Mouse (Mus musculus): ENCODE measurements around the gene Pxn.
"Not testable (repeated sequence)": the region's sequence is repeated elsewhere in the genome, so short reads cannot be mapped to it uniquely, and the experiment has no call there.

The Pxn gene

GRCm38 (mm10) chr5:115509321-115509761 is 2.9 kb downstream of the Pxn start:
- DNase-seq (ENCODE audit: low spot score): no peak

GRCm38 (mm10) chr5:115509790-115510689 is 3.6 kb downstream of the Pxn start:
- DNase-seq (ENCODE audit: low spot score): no peak

- DNase-seq (ENCODE audit: low spot score): no peak
Measured at GRCm38 (mm10) chr5:115512375-115512774, 5.9 kb downstream of the Pxn start.

- DNase-seq (ENCODE audit: low spot score): no peak
Measured at GRCm38 (mm10) chr5:115513246-115513645, 6.8 kb downstream of the Pxn start.

GRCm38 (mm10) chr5:115513721-115514120 is 7.2 kb downstream of the Pxn start:
- no peak for DNase-seq (ENCODE audit: low spot score)

DNA sequence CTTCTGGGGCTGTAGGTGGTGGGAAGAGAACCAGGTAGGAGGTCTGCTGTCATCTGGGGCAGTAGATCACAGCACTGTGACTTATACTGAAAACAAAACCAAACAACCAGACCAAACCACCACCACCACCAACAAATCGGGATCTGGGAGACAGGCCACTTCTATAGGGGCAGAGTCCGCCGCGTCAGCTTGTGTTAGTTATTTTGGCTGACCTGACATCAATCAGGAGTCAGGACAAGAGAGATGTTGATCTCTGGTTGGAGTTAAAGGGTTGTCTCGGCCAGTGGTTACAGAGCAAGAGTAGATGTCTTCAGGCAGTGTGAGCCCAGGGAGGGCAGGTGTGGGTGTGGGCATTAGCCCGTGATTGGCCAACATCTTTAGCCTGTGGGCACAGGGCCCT is 7.9 kb downstream of the Pxn start:
- no peak for DNase-seq (ENCODE audit: low spot score)

DNA sequence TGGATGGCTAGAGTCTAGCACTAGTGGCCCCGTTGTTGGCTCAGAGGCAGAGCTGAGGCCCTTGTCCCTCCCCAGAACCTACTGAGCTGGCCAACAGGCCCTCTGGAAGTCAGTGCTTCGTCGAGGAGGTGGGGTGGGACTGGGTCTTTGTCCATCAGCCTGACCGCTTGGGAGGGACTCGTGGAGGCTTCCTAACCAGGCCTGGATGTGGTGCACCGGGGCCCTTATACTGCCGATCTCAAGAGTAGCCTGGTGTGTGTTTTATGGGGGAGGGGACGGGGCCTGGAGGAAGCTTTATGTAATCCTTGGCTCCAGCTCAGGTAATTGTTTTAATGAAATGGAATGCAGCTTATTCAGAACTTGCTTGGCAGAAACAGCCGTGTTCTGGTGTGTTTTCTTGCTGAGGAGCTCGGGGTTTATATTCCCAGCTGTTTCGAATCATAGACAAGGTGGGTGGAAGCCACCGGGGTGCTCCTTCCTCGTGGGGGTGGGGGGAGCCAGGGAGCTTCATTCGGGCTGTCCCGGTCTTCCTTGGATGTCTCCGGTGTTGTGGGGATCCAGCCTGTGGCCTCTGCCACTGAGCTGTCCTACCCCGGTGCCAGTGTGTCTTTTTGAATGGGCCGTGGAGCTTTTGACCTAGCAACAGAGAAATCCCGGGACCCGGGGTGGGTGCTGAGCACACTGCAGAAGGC is 8.6 kb downstream of the Pxn start:
- peak; percentile 59 for DNase-seq (ENCODE audit: low spot score)

- peak; percentile 44 for DNase-seq (ENCODE audit: low spot score)
Measured at GRCm38 (mm10) chr5:115516081-115516907, 9.8 kb downstream of the Pxn start.

GRCm38 (mm10) chr5:115516908-115517307 is 10.4 kb downstream of the Pxn start:
- DNase-seq (ENCODE audit: low spot score): no peak

- DNase-seq (ENCODE audit: low spot score): no peak
Measured at GRCm38 (mm10) chr5:115517501-115517900, 11.0 kb downstream of the Pxn start.

DNA sequence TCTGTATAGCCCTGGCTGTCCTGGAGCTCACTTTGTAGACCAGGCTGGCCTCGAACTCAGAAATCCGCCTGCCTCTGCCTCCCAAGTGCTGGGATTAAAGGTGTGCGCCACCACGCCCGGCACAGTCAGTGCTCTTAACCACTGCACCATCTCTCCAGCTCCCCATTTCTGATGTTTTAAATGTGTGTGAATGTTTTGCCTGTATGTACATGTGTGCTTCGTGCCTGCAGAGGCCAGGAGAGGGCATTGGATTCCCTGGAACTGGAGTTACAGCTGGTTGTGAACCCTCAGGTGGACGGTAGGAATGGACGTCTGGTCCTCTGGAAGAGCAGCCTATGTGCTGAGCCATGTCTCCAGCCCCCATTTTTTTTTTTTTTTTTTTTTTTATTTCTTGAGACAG is 11.7 kb downstream of the Pxn start:
- not testable (repeated sequence) for DNase-seq (ENCODE audit: low spot score)

GRCm38 (mm10) chr5:115520325-115520869 is 13.9 kb downstream of the Pxn start:
- DNase-seq (ENCODE audit: low spot score): peak; percentile 88

- DNase-seq (ENCODE audit: low spot score): peak; percentile 88
Measured at GRCm38 (mm10) chr5:115521553-115522461, 15.3 kb downstream of the Pxn start.

- DNase-seq (ENCODE audit: low spot score): no peak
Measured at GRCm38 (mm10) chr5:115522531-115522930, 16.1 kb downstream of the Pxn start.

DNA sequence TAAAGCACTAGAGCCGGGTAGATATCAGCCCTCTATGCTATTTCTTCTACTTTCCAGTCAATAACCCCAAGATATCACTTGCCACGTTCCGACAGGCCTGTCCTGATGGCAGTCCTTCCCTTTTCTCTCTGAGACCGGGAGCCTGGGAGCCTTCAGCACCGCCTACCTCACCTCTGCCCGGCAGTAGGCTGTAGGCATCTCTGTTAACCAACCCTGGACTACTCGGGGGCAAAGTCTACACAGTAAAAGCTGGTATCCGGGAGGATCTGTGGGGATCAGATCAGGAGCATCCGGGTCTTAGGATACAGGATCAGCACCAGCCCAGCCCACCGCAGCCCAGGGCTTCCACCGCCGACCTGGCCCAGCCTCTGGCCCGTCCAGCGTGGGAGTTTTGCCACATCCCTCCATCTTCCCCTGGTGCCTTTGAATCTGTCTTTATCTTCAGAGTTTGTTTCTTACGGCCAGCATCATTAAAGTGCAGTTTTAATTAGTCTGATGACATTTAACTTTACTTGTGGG is 16.6 kb downstream of the Pxn start:
- no peak for DNase-seq (ENCODE audit: low spot score)

GRCm38 (mm10) chr5:115523971-115524370 is 17.5 kb downstream of the Pxn start:
- peak; percentile 78 for DNase-seq (ENCODE audit: low spot score)

GRCm38 (mm10) chr5:115524471-115524870 is 18.0 kb downstream of the Pxn start:
- no peak for DNase-seq (ENCODE audit: low spot score)

DNA sequence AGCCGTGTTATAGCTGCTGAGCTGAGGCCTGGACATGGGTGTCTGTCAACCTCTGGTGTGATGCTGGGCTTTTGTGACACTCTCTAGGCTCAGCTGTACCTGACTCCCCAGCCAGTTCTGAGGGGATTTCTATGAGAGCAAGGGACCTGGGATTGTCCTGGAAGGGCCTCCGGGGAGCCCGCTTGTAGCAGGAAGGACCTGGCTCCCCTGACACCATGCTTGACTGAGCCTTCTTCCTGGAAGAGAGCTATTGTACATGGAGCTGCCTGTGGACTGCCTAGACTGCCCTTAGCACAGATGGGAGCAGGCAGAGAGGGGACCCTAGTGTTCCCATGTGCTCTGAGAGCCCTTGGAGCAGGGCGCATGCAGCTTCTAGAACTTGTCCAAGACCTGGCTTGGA is 18.9 kb downstream of the Pxn start:
- DNase-seq (ENCODE audit: low spot score): no peak

GRCm38 (mm10) chr5:115525943-115526342 is 19.5 kb downstream of the Pxn start:
- DNase-seq (ENCODE audit: low spot score): no peak

DNA sequence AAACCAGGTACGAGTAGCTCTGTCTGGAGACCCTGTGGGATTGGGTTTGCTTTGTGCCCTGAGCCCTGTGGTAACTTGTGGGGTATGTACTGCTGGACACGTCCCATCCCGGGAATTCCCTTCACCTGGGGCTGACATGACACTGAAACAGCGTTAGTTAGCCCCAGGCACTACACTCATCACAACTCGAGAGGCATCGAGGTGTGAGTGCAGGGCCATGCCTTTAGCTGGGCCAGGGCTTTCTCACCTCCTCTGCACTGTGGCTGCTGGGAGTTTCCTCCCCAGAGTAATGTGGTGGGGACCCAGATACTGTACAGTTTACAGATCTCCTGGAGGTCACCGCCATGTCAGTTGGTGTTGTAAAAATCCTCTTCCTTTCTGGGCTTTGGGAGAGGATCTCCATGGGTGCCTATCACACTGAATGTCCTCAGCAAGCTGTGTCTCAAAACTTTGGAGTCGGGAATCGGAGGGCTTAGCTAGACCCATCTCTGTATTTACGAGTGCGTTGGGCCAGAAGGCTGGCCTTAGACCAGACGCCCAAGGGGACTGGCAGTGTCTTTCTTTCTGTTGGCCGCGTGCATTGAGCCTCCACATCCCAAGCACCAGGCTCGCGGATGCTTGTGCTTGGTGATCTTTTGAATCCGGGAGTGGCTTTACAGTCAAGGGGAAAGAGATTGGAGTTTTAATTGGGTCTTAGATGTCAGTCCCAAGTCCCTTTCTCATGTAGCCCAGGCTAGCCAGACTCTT is 20.2 kb downstream of the Pxn start:
- no peak for DNase-seq (ENCODE audit: low spot score)
